Mouse (Mus musculus) liver, adult 2 months (tissue): ENCODE measurements around the gene Kat8.

Experiments
- CTCF ChIP-seq: fragments of 200-500 bp; IDR thresholded peaks from 2 replicates; pipeline ENCODE4 v1.5.1; 2011; ENCODE audit warnings: low read depth, low read length, control low read depth
- POLR2A ChIP-seq: fragments of 200-500 bp; IDR thresholded peaks from 2 replicates; pipeline ENCODE4 v1.6.1; 2011; ENCODE audit warnings: low read length, control low read depth; ENCODE audit not compliant: insufficient read depth; ENCODE audit errors: extremely low read depth

DNA sequence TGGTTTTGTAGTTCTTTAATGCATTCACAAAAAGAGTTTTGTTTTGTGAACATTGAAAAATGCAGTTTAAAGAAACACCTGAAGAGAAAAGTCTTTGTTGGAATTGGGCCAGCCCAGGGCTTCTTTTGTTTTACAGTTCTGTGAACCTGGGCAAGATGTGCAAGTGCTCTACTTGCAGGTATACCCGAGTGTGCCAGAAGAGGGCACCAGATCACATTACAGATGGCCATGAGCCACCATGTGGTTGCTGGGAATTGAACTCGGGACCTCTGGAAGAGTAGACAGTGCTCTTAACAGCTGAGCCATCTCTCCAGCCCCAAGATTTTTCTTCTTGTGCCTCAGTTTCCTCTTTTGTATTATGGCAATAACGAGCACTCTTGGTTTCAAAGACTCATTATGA, 5.9 kb downstream of the Kat8 start:
- TF ChIP-seq CTCF (peak; percentile 67), POLR2A (no peak)
